Mouse (Mus musculus) midbrain, embryonic 14.5 days (tissue): ENCODE measurements around the gene Ly9. TPM values are rescaled to one million over a fixed set of nuclear protein-coding genes. Genes with fewer than 3 reads are reported as not detected.

Experiments used
- ATAC-seq: fragments of 200-750 bp; cut with Nextera tagmentation; 2 replicates; pipeline ENCODE4 v1.8.0; 2017; ENCODE audit warnings: moderate number of reproducible peaks, moderate library complexity; ENCODE audit not compliant: low FRiP score, low TSS enrichment
- DNase-seq: peaks from one replicate; pipeline ENCODE4 v3.0.0-alpha.2; 2015
- H3K27ac ChIP-seq: fragments of 300-500 bp; sonication (generic); replicated peaks from 2 replicates; pipeline ENCODE4 v1.5.1; 2014; ENCODE audit warnings: mild to moderate bottlenecking, low read depth, low read length, moderate library complexity
- H3K27me3 ChIP-seq: fragments of 300-500 bp; sonication (generic); 2 replicates; pipeline ENCODE4 v1.6.1; 2014; ENCODE audit warnings: low read length, control low read depth, mixed read lengths; ENCODE audit not compliant: control insufficient read depth, insufficient read depth
- H3K36me3 ChIP-seq: fragments of 300-500 bp; sonication (generic); 2 replicates; pipeline ENCODE4 v1.6.1; 2014; ENCODE audit warnings: low read length, control low read depth; ENCODE audit not compliant: control insufficient read depth, insufficient read depth
- H3K4me1 ChIP-seq: fragments of 300-500 bp; sonication (generic); 2 replicates; pipeline ENCODE4 v1.6.1; 2014; ENCODE audit warnings: mild to moderate bottlenecking, antibody characterized with exemption, low read length, control low read depth; ENCODE audit not compliant: control insufficient read depth, insufficient read depth
- H3K4me2 ChIP-seq: fragments of 300-500 bp; sonication (generic); 2 replicates; pipeline ENCODE4 v1.6.1; 2014; ENCODE audit warnings: mild to moderate bottlenecking, low read length, moderate library complexity
- H3K4me3 ChIP-seq: fragments of 300-500 bp; sonication (generic); replicated peaks from 2 replicates; pipeline ENCODE4 v1.5.1; 2014; ENCODE audit warnings: low read depth, low read length
- H3K9ac ChIP-seq: fragments of 300-500 bp; sonication (generic); replicated peaks from 2 replicates; pipeline ENCODE4 v1.6.1; 2014; ENCODE audit warnings: mild to moderate bottlenecking, low read length, moderate library complexity
- H3K9me3 ChIP-seq: fragments of 300-500 bp; sonication (generic); 2 replicates; pipeline ENCODE4 v1.6.1; 2016; ENCODE audit warnings: low read length, control low read depth, mixed read lengths; ENCODE audit not compliant: control insufficient read depth
- WGBS: fragments of 180-500 bp; shearing (Covaris S2); extraction: QIAGEN DNeasy Blood & Tissue Kit; methylation state at CpG from one replicate; pipeline ENCODE4 v1.1.7; 2014; 5-methylcytosine and 5-hydroxymethylcytosine counted together
- polyA plus RNA-seq: library from polyadenylated mRNA; unstranded; fragments of >200 nt; fragmentation: Nextera tagmentation; extraction: Ambion mirVana; gene quantifications from 2 replicates; pipeline ENCODE4 v1.2.1, GENCODE M21; 2014

Gene Ly9
- polyA plus RNA-seq, 1 experiment from 2014 or later = not detected

- no peak for ATAC-seq
- Histone ChIP-seq H3K27me3 (no peaks in the 10 kb centered on the region), H3K9me3 (no peaks in the 10 kb centered on the region), H3K4me2 (no peak overlapping the region), H3K4me3 (no peak overlapping the region), H3K27ac (no peak overlapping the region), H3K36me3 (no peaks in the 10 kb centered on the region), H3K9ac (no peak overlapping the region), H3K4me1 (no peaks in the 10 kb centered on the region)
- DNase-seq = no peak
- 85% methylated on average over 11 of the region's 11 CpGs for WGBS
Observed at GRCm38 (mm10) chr1:171616881-171617515, 9.8 kb upstream of the Ly9 start.

GRCm38 (mm10) chr1:171613962-171614361 is 6.8 kb upstream of the Ly9 start:
- no peak overlapping the region for H3K4me3 ChIP-seq
- H3K27me3 ChIP-seq = no peaks in the 10 kb centered on the region
- H3K9me3 ChIP-seq = no peaks in the 10 kb centered on the region
- DNase-seq (peak; percentile 24), ATAC-seq (no peak)
- no peaks in the 10 kb centered on the region for H3K4me1 ChIP-seq
- 53% methylated on average over 2 of the region's 2 CpGs for WGBS
- H3K4me2 ChIP-seq = no peak overlapping the region
- no peak overlapping the region for H3K9ac ChIP-seq
- H3K36me3 ChIP-seq = no peaks in the 10 kb centered on the region
- H3K27ac ChIP-seq = no peak overlapping the region

DNA sequence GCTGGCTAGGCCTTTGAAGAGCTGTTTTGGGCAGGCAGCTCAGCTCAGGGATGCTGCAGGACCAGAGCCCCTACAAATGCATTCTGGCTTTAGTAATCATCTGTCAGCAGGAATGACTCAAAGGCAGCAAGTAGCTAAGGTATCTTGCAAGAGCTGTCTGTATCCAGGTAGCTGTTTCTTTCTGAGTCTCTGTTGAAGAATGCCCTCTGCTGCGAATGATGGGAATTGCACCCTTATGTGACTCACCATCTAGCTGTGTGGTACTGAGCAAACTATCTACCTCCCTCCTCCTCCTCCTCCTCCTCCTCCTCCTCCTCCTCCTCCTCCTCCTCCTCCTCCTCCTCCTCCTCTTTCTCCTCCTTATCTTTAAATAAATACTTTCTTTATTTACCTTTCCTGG is 3.6 kb upstream of the Ly9 start:
- H3K27me3 ChIP-seq = no peaks in the 10 kb centered on the region
- H3K9me3 ChIP-seq = no peaks in the 10 kb centered on the region
- no peaks in the 10 kb centered on the region for H3K4me1 ChIP-seq

DNA sequence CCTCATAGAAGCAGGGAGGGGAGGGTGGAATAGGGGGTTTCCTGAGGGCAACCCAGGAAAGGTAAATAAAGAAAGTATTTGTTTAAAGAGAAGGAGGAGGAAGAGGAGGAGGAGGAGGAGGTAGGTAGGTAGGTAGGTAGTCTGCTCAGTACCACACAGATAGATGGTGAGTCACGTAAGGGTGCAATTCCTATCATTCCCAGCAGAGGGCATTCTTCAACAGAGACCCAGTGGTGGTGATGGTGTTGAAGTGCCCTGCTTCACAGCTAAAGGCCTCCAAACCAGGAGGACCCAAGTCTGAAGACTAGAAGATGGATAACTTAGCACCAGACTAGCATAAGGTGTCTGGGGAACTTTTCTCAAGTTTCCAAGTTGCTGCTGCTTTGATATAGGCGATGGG is 2.8 kb upstream of the Ly9 start:
- H3K4me1 ChIP-seq = no peaks in the 10 kb centered on the region
- no peak overlapping the region for H3K4me2 ChIP-seq
- no peak for DNase-seq
- no peak overlapping the region for H3K27ac ChIP-seq
- H3K4me3 ChIP-seq = no peak overlapping the region
- H3K27me3 ChIP-seq = no peaks in the 10 kb centered on the region
- H3K36me3 ChIP-seq = no peaks in the 10 kb centered on the region
- ATAC-seq = no peak
- no peak overlapping the region for H3K9ac ChIP-seq
- H3K9me3 ChIP-seq = no peaks in the 10 kb centered on the region
- WGBS = 93% methylated on average over 2 of the region's 2 CpGs

More for the DNA sequence above, 3.6 kb upstream of the Ly9 start:
- ATAC-seq (no peak), DNase-seq (peak; percentile 45)
- H3K4me2 ChIP-seq = no peak overlapping the region
- H3K27ac ChIP-seq = no peak overlapping the region
- no peak overlapping the region for H3K4me3 ChIP-seq
- H3K9ac ChIP-seq = no peak overlapping the region
- 35% methylated on average over 1 of the region's 1 CpGs for WGBS
- no peaks in the 10 kb centered on the region for H3K36me3 ChIP-seq

DNA sequence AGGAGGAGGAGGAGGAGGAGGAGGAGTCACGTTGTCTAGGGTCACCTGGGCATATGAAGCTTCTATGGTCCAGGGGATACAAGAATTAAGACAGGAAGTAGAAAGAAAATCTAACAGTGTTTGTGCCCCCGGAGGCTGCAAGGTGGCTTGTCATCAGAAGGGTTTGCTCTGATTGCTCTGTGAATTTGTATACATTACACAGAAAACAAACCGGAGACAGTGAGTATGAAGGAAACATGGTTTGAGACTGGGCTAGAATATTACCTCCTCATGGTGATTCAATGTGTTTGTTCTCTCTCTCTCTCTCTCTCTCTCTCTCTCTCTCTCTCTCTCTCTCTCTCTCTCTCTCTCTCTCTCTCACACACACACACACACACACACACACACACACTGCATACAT is 554 bp downstream of the Ly9 start:
- Histone ChIP-seq H3K4me2 (no peak overlapping the region), H3K9me3 (no peaks in the 10 kb centered on the region), H3K27me3 (no peaks in the 10 kb centered on the region), H3K27ac (no peak overlapping the region), H3K4me3 (no peak overlapping the region), H3K36me3 (no peaks in the 10 kb centered on the region), H3K4me1 (no peaks in the 10 kb centered on the region), H3K9ac (no peak overlapping the region)
- WGBS = 75% methylated on average over 3 of the region's 3 CpGs
- DNase-seq (no peak), ATAC-seq (no peak)

DNA sequence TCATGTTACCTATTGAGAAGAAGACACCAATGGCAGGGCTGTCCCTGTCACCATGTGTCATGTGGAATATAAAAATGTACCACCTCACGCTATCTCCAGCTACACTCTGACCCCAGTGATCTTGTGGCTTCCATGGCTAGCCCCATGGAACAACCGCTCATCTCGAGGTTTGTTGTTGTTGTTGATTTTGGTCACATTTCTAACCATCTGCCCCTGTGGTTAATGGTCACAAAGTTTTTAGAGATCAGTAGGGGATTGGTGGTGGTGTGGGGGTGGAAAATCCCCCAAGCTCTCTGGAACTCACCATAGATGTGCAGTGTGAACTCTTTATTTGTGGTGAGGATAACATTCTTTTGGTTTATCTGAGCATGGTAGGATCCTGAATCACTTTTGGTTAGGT is 2.5 kb downstream of the Ly9 start:
- Histone ChIP-seq H3K9ac (no peak overlapping the region), H3K36me3 (no peaks in the 10 kb centered on the region), H3K4me1 (no peaks in the 10 kb centered on the region), H3K4me2 (no peak overlapping the region), H3K27ac (no peak overlapping the region), H3K4me3 (no peak overlapping the region), H3K27me3 (no peaks in the 10 kb centered on the region), H3K9me3 (no peaks in the 10 kb centered on the region)
- ATAC-seq (no peak), DNase-seq (no peak)
- WGBS = 87% methylated on average over 3 of the region's 3 CpGs

DNA sequence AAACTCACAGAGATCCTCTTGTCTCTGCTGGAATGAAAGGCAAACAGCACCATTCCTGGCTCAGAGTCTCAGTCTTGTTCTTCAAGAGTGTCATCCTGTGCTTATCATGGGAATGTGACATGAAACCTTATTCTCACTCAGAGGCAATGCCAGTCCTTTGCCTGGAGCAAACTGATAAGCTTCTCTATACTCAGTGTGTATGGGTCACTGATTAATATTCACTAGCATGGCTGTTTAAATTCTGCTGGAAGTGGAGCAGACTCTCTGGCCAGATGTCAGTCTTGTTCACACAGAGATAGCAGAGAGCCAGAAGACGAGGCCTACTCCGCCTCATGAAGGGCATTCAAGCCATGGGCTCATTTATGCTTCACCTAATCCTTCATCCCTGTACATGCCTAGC is 22.6 kb downstream of the Ly9 start:
- 78% methylated on average over 2 of the region's 2 CpGs for WGBS
- no peak for ATAC-seq
- Histone ChIP-seq H3K9ac (no peak overlapping the region), H3K4me1 (no peaks in the 10 kb centered on the region), H3K27ac (no peak overlapping the region), H3K4me3 (no peak overlapping the region), H3K36me3 (no peaks in the 10 kb centered on the region), H3K9me3 (no peaks in the 10 kb centered on the region), H3K4me2 (no peak overlapping the region), H3K27me3 (no peaks in the 10 kb centered on the region)
- DNase-seq = no peak

- WGBS = 90% methylated on average over 7 of the region's 7 CpGs
- ATAC-seq = no peak
- Histone ChIP-seq H3K4me3 (no peak overlapping the region), H3K4me1 (no peaks in the 10 kb centered on the region), H3K27me3 (no peaks in the 10 kb centered on the region), H3K4me2 (no peak overlapping the region), H3K9ac (no peak overlapping the region), H3K36me3 (no peaks in the 10 kb centered on the region), H3K9me3 (no peaks in the 10 kb centered on the region), H3K27ac (no peak overlapping the region)
- DNase-seq = no peak
Observed at GRCm38 (mm10) chr1:171577168-171577567, 30.0 kb downstream of the Ly9 start.

- Histone ChIP-seq H3K4me2 (no peak overlapping the region), H3K27ac (no peak overlapping the region), H3K4me1 (no peaks in the 10 kb centered on the region), H3K36me3 (no peaks in the 10 kb centered on the region), H3K4me3 (no peak overlapping the region), H3K9me3 (no peaks in the 10 kb centered on the region), H3K27me3 (no peaks in the 10 kb centered on the region), H3K9ac (no peak overlapping the region)
- ATAC-seq (no peak), DNase-seq (no peak)
- 58% methylated on average over 2 of the region's 2 CpGs for WGBS
Observed at GRCm38 (mm10) chr1:171568436-171568835, 38.8 kb downstream of the Ly9 start.
